Mouse (Mus musculus): ENCODE measurements around the gene Tmem251. TPM values are rescaled to one million over a fixed set of nuclear protein-coding genes. Genes with fewer than 3 reads are reported as not detected.

Tmem251 gene
- 12.0 and 14.2 TPM in 2 replicates for polyA plus RNA-seq (2016; fragmentation: Nextera tagmentation; extraction: Ambion mirVana)

DNA sequence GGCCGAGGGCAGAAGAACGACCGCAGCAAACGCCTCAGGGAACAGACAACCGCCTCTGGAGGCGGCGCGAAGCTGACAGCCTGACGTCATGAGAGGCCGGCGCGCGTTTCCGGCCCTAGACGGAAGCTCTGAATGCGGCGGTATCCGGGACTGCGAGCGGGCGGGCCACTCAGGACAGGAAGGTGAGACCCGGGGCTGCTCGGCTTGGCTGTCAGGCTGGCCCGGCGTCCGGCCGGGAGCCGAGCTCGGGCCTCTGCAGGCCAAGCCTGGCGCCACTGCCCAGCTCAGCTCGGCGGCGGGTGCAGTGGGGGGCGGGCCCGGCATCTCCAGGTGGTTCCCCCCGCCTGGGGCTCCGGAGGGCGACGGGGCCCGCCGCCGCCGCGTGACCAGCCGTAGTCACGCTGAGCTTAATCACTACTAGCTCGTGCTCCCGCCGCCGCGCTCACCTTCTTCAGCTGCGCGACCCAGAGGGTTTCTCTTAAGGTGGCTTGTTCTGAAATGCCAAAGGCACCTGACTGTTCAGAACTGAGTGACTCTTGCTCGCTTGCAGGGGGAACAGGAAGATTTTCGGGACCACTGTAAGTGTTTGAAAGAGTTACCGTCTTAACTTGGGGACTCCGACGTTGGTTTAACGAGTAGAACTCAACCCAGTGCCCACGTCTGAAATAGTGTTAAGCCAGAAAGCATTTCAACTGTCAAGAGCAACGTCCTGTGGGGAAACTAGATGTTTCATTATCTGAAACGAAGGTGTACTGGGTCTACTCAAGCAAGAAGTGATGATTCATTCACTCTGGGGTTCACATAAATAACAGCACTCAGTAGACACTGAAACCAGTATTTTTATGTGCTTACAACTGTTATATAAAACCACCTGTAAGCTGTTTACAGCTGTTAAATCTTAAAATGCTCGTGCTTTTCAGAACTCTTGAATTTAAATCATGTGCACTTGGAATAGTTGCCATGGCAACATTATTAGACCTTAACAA lies at the start of gene Tmem251, which contains the start of gene Moap1:
Gene Tmem251, plus strand, starts transcription at position 174 of the 986 bp plus-strand sequence.
Gene Moap1, minus strand, starts transcription at position 73 of the 986 bp plus-strand sequence.
- Histone ChIP-seq H3K9me3 (no peaks in the 10 kb centered on the region), H3K4me3 (peak within 1 kb of the TSS; percentile 91), H3K27me3 (ENCODE audit: poor library complexity, severe bottlenecking) (no peaks in the 10 kb centered on the region), H3K27ac (peak within 1 kb of the TSS; percentile 95), H3K36me3 (replicated peaks) (peaks cover 49% of the 10 kb centered on the region), H3K4me1 (peaks cover 30% of the 10 kb centered on the region)
- 2% methylated on average over 63 of the region's 63 CpGs for WGBS
- peak; percentile 90 for DNase-seq (ENCODE audit: extremely low spot score, low spot score)

DNA sequence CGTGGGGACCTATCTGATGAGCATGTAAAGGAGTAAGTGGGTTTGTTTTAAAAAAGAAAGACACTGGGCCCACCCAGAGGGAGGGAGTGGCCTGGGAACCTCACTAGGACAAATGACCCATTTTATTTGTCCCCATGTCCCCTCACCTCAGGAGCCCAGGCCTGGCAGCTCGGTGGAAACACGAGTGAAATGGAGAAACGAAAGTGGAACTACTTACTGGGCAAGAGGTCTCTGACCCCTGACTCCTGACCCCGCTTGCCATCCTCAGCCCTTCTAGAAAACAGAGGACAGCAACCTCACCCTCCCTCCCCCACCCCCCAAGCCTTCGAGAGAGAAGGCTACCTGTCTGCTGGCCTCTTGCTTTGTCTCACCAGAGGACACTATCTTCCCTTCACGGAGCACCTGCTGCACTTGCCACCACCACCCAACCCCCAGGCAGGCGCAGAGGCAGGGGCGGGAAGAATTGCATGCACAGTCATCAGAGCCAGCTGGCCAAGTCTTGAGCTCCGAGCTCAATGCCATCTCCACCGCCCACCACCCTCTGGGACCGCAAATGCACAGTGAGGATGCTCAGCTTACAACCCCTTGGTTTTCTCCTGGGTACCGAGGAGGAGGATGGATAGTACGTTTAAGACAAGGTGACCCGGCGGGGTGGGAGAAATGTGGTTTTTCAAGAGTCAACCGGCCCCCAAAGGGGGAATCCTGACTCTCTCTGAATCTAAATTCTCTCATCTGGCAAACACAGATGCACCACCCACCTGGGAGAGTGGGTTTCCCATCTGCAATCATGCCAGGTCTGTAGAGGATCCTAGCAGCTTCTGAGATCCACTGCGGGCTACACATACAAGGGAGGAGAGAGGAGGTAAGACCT lies 48.0 kb upstream of the Tmem251 start:
- Histone ChIP-seq H3K9me3 (no peaks in the 10 kb centered on the region), H3K4me3 (no peak overlapping the region), H3K4me1 (peaks cover 72% of the 10 kb centered on the region), H3K36me3 (replicated peaks) (peaks cover 9% of the 10 kb centered on the region), H3K27ac (peak overlapping the region; percentile 87), H3K27me3 (ENCODE audit: poor library complexity, severe bottlenecking) (no peaks in the 10 kb centered on the region)
- no peak for DNase-seq (ENCODE audit: extremely low spot score, low spot score)
- 66% methylated on average over 18 of the region's 18 CpGs for WGBS

GRCm38 (mm10) chr12:102696635-102697354 lies 46.8 kb upstream of the Tmem251 start:
- Histone ChIP-seq H3K4me1 (peaks cover 72% of the 10 kb centered on the region), H3K27me3 (ENCODE audit: poor library complexity, severe bottlenecking) (no peaks in the 10 kb centered on the region), H3K4me3 (no peak overlapping the region), H3K36me3 (replicated peaks) (peaks cover 15% of the 10 kb centered on the region), H3K27ac (peak overlapping the region; percentile 87), H3K9me3 (no peaks in the 10 kb centered on the region)
- DNase-seq (ENCODE audit: extremely low spot score, low spot score): no peak
- WGBS: 93% methylated on average over 14 of the region's 14 CpGs

- WGBS: 78% methylated on average over 7 of the region's 7 CpGs
- H3K4me1 ChIP-seq: peaks cover 78% of the 10 kb centered on the region
Measured at GRCm38 (mm10) chr12:102697381-102697780, 46.2 kb upstream of the Tmem251 start.

GRCm38 (mm10) chr12:102698089-102698684 lies 45.4 kb upstream of the Tmem251 start:
- Histone ChIP-seq H3K9me3 (no peaks in the 10 kb centered on the region), H3K36me3 (replicated peaks) (peaks cover 15% of the 10 kb centered on the region), H3K4me1 (peaks cover 86% of the 10 kb centered on the region), H3K4me3 (peak overlapping the region; percentile 9; the same call in 1 of the 2 replicates), H3K27ac (peak overlapping the region; percentile 87), H3K27me3 (ENCODE audit: poor library complexity, severe bottlenecking) (no peaks in the 10 kb centered on the region)
- peak; percentile 46 for DNase-seq (ENCODE audit: extremely low spot score, low spot score)
- 8% methylated on average over 1 of the region's 1 CpGs for WGBS

More at GRCm38 (mm10) chr12:102697381-102697780, 46.2 kb upstream of the Tmem251 start:
- no peaks in the 10 kb centered on the region for H3K9me3 ChIP-seq
- no peaks in the 10 kb centered on the region for H3K27me3 ChIP-seq (ENCODE audit: poor library complexity, severe bottlenecking)
- DNase-seq (ENCODE audit: extremely low spot score, low spot score): no peak
- H3K36me3 ChIP-seq (replicated peaks): peaks cover 15% of the 10 kb centered on the region
- H3K27ac ChIP-seq: peak overlapping the region; percentile 87
- H3K4me3 ChIP-seq: no peak overlapping the region

DNA sequence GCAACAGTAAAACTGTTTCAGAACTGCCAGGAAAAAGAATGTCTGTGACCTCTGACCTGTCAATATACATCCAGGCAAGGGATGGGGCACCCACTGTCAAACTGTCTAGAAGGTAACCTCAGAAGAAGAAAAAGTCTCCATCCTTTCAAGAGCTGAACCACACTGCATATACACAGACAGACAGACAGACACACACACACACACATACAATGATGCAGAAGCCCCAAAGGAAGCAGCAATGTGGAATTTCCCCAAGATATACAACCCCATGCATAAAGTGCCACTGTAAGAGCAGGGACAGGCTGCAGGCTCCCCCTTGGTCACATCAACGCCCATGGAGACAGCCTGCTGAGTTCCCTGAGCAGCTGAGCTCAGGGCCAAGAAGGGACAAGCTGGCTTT lies 44.4 kb upstream of the Tmem251 start:
- DNase-seq (ENCODE audit: extremely low spot score, low spot score): no peak
- H3K27ac ChIP-seq: peak overlapping the region; percentile 87
- 16% methylated on average over 1 of the region's 1 CpGs for WGBS
- H3K27me3 ChIP-seq (ENCODE audit: poor library complexity, severe bottlenecking): peaks cover 7% of the 10 kb centered on the region
- peaks cover 95% of the 10 kb centered on the region for H3K4me1 ChIP-seq
- no peak overlapping the region for H3K4me3 ChIP-seq
- H3K36me3 ChIP-seq (replicated peaks): peaks cover 8% of the 10 kb centered on the region; the same call in 1 of the 2 replicates
- H3K9me3 ChIP-seq: no peaks in the 10 kb centered on the region

DNA sequence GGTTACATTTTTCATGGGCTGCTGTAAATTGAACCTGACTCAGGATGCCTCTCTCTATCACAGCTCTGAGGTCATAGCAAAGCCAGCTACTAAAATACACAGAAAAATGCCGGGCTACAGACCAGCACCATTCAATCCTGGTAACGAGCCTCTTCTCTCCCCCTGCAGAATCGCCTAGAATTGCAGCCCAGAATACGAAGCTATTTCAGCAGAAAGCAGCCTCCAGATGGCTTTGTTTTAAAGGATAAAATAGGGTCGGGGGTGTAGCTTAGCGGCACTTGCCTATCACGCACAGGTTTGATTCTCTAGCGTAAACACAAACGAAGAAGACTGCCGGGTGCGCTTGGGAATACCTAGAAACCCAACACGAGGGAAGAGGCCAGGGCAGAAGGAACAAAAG lies 43.1 kb upstream of the Tmem251 start:
- no peak for DNase-seq (ENCODE audit: extremely low spot score, low spot score)
- Histone ChIP-seq H3K27ac (peak overlapping the region; percentile 67), H3K36me3 (replicated peaks) (peaks cover 8% of the 10 kb centered on the region; the same call in 1 of the 2 replicates), H3K27me3 (ENCODE audit: poor library complexity, severe bottlenecking) (peaks cover 7% of the 10 kb centered on the region), H3K4me1 (peaks cover 92% of the 10 kb centered on the region), H3K9me3 (no peaks in the 10 kb centered on the region), H3K4me3 (no peak overlapping the region)
- 67% methylated on average over 12 of the region's 12 CpGs for WGBS

GRCm38 (mm10) chr12:102701691-102702207 lies 41.8 kb upstream of the Tmem251 start:
- Histone ChIP-seq H3K4me3 (no peak overlapping the region), H3K27me3 (ENCODE audit: poor library complexity, severe bottlenecking) (peaks cover 16% of the 10 kb centered on the region), H3K4me1 (peaks cover 85% of the 10 kb centered on the region), H3K36me3 (replicated peaks) (peaks cover 7% of the 10 kb centered on the region; the same call in 1 of the 2 replicates), H3K9me3 (no peaks in the 10 kb centered on the region), H3K27ac (peak overlapping the region; percentile 92)
- 91% methylated on average over 5 of the region's 5 CpGs for WGBS
- no peak for DNase-seq (ENCODE audit: extremely low spot score, low spot score)

DNA sequence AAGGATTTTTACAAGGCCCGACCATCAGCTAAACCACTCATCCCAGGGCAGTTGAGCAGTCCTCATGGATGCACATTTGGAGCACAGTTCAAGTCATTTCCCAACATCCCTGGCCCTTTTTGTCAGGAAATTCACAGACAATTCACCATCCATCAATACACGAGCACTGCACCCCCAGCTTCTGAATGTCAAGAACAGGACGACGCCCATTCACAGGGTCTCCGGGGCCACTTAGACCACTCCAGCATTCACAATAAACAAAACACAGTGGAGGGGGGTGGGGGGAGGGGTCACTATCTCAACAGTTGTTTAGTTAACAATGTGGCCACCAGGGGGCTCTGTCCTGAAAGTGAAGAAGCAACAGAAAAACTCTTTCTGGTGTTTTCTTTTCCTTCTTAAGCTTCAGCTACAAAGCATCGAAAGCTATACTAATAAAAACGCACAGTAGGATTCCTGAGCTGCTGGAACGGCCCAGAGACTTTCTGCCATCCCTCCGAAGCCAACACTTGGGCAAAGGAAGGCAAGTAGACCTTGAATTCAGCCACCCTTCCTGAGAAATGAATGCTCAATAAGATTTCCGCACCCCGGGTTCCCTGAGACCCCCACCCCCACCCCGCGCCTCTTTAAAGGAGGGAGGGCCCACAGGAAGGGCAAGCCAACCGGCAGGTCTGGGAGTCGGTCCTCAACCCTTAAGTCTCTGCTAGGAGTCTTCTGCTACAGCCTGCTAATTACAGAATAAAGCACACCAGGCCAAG lies 41.0 kb upstream of the Tmem251 start:
- Histone ChIP-seq H3K27ac (peak overlapping the region; percentile 92), H3K9me3 (no peaks in the 10 kb centered on the region), H3K36me3 (replicated peaks) (peaks cover 7% of the 10 kb centered on the region; the same call in 1 of the 2 replicates), H3K4me1 (peaks cover 78% of the 10 kb centered on the region), H3K4me3 (peak overlapping the region; percentile 80), H3K27me3 (ENCODE audit: poor library complexity, severe bottlenecking) (peaks cover 24% of the 10 kb centered on the region)
- WGBS: 7% methylated on average over 15 of the region's 15 CpGs
- peak; percentile 80 for DNase-seq (ENCODE audit: extremely low spot score, low spot score)

GRCm38 (mm10) chr12:102703111-102703412 lies 40.5 kb upstream of the Tmem251 start:
- 5% methylated on average over 4 of the region's 4 CpGs for WGBS
- peaks cover 28% of the 10 kb centered on the region for H3K27me3 ChIP-seq (ENCODE audit: poor library complexity, severe bottlenecking)
- no peaks in the 10 kb centered on the region for H3K9me3 ChIP-seq
- peak overlapping the region; percentile 80 for H3K4me3 ChIP-seq
- H3K27ac ChIP-seq: peak overlapping the region; percentile 92
- H3K36me3 ChIP-seq (replicated peaks): peaks cover 7% of the 10 kb centered on the region; the same call in 1 of the 2 replicates
- no peak for DNase-seq (ENCODE audit: extremely low spot score, low spot score)
- H3K4me1 ChIP-seq: peaks cover 72% of the 10 kb centered on the region

DNA sequence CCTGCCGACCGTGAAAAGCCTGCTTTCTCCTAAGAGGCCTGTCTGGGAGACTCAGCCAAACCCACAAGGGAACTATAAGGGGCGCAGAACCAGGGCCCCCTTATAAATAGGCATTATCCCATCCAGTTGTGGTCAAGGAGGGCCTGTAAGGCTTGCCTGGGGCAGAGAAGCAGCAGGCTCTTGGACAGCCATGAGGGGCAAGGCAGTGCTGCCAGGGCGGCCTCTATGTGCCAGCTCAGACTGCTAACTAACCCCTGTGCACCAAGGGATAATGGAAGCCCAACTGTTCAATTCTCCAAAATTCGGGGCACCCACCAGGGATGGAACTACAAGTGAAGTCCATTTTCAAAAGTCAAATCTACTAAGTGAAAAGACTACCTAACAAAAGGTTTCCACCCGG lies 40.1 kb upstream of the Tmem251 start:
- Histone ChIP-seq H3K36me3 (replicated peaks) (peaks cover 7% of the 10 kb centered on the region; the same call in 1 of the 2 replicates), H3K9me3 (no peaks in the 10 kb centered on the region), H3K4me1 (peaks cover 68% of the 10 kb centered on the region), H3K27me3 (ENCODE audit: poor library complexity, severe bottlenecking) (peaks cover 32% of the 10 kb centered on the region), H3K4me3 (peak overlapping the region; percentile 80), H3K27ac (peak overlapping the region; percentile 92)
- DNase-seq (ENCODE audit: extremely low spot score, low spot score): no peak
- WGBS: 36% methylated on average over 6 of the region's 6 CpGs

Data from forebrain, embryonic 10.5 days (tissue).